Mouse (Mus musculus) inflammation-experienced regulatory T-cells (primary cell): ENCODE data around the gene Gid4. TPM values are rescaled to one million over a fixed set of nuclear protein-coding genes. Genes with fewer than 3 reads are reported as not detected.

ENCODE experiments used
- polyA plus RNA-seq, 2 experiments: library from polyadenylated mRNA; unstranded; fragments of 100-300 nt; shearing (Covaris generic); gene quantifications; one replicate each; pipeline ENCODE4 v1.2.1; 2017

The Gid4 gene
- polyA plus RNA-seq = 10 to 100 TPM; 21.3 to 34.2 TPM

GRCm38 (mm10) chr11:60416963-60417716 lies at the start of gene Gid4:
TSS of gene Gid4 (plus strand) at chr11:60417145.

GRCm38 (mm10) chr11:60417717-60418472 lies 950 bp downstream of the Gid4 start, which contains the start of gene Atpaf2:
TSS of gene Atpaf2 (minus strand) at chr11:60418457.

GRCm38 (mm10) chr11:60454080-60454744 lies 37.3 kb downstream of the Gid4 start, which contains the start of gene Drg2:
TSS of gene Drg2 (plus strand) at chr11:60454591.

GRCm38 (mm10) chr11:60469039-60469438 lies 52.1 kb downstream of the Gid4 start, which contains the start of gene Myo15:
TSS of gene Myo15 (plus strand) at chr11:60469339.

Other genes with a start within 250 kb of the Gid4 start
- gene Srebf1, start 194.6 kb upstream of the Gid4 start, polyA plus RNA-seq = 10 to 100 TPM; 58.0 to 70.1 TPM
- 10 to 100 TPM; 27.2 to 40.4 TPM for gene Tom1l2, start 64.2 kb upstream of the Gid4 start, polyA plus RNA-seq
- gene Drc3, start 63.8 kb upstream of the Gid4 start, polyA plus RNA-seq = 1 to 10 TPM in 1 of 2 experiments, under 1 TPM in 1; 0.19 to 3.8 TPM
- gene Atpaf2, start 1.3 kb downstream of the Gid4 start, polyA plus RNA-seq = 10 to 100 TPM; 39.9 to 46.0 TPM
- 10 to 100 TPM; 50.3 to 51.9 TPM for gene Drg2, start 37.4 kb downstream of the Gid4 start, polyA plus RNA-seq
- gene Myo15, start 52.2 kb downstream of the Gid4 start, polyA plus RNA-seq = under 1 TPM; 0.05 to 0.70 TPM
- 10 to 100 TPM; 31.0 to 34.7 TPM for gene Alkbh5, start 119.2 kb downstream of the Gid4 start, polyA plus RNA-seq